Mouse (Mus musculus): ENCODE data around the gene Olfr110.
"Not testable (repeated sequence)": the region's sequence is repeated elsewhere in the genome, so short reads cannot be mapped to it uniquely, and the experiment has no call there.

Olfr110 gene

GRCm38 (mm10) chr17:37491930-37492518, at the start of gene Olfr110:
Olfr110 (plus strand) TSS chr17:37492468.
- DNase-seq: no peak

GRCm38 (mm10) chr17:37445180-37445579, 47.1 kb upstream of the Olfr110 start, which contains the start of gene Olfr108:
Olfr108 (plus strand) TSS chr17:37445480.
- no peak for DNase-seq

- DNase-seq: no peak
Observed at GRCm38 (mm10) chr17:37458616-37459015, 33.7 kb upstream of the Olfr110 start, which contains the start of gene Olfr109. Olfr109 (plus strand) TSS chr17:37458916.

GRCm38 (mm10) chr17:37483452-37483851, 8.8 kb upstream of the Olfr110 start, which contains the start of gene H2-M2:
H2-M2 (minus strand) TSS chr17:37483552.
- DNase-seq: no peak

- DNase-seq: no peak
Observed at GRCm38 (mm10) chr17:37507730-37508129, 15.5 kb downstream of the Olfr110 start, which contains the start of gene Olfr111. Olfr111 (plus strand) TSS chr17:37508030.

- not testable (repeated sequence) for DNase-seq
Observed at GRCm38 (mm10) chr17:37524612-37525011, 32.3 kb downstream of the Olfr110 start.

GRCm38 (mm10) chr17:37525427-37525826, 33.2 kb downstream of the Olfr110 start:
- not testable (repeated sequence) for DNase-seq

GRCm38 (mm10) chr17:37535173-37535572, 42.9 kb downstream of the Olfr110 start:
- DNase-seq: no peak

- not testable (repeated sequence) for DNase-seq
Observed at GRCm38 (mm10) chr17:37538416-37538815, 46.1 kb downstream of the Olfr110 start.

GRCm38 (mm10) chr17:37541454-37542119, 49.3 kb downstream of the Olfr110 start:
- no peak for DNase-seq

GRCm38 (mm10) chr17:37543800-37544435, 51.6 kb downstream of the Olfr110 start:
- no peak for DNase-seq
